Mouse (Mus musculus) kidney, adult 2 months (tissue): ENCODE data around the gene Dbh.

Experiments
- CTCF ChIP-seq: fragments of 200-500 bp; conservative IDR thresholded peaks from 2 replicates; pipeline ENCODE4 v1.5.1; 2011; ENCODE audit warnings: low read depth, mild to moderate bottlenecking, control low read depth, low read length, moderate library complexity, mixed read lengths; ENCODE audit not compliant: insufficient read depth, insufficient read length
- POLR2A ChIP-seq: fragments of 200-500 bp; IDR thresholded peaks from one replicate; pipeline ENCODE4 v1.6.1; 2011; ENCODE audit warnings: low read depth, low read length, control low read depth

DNA sequence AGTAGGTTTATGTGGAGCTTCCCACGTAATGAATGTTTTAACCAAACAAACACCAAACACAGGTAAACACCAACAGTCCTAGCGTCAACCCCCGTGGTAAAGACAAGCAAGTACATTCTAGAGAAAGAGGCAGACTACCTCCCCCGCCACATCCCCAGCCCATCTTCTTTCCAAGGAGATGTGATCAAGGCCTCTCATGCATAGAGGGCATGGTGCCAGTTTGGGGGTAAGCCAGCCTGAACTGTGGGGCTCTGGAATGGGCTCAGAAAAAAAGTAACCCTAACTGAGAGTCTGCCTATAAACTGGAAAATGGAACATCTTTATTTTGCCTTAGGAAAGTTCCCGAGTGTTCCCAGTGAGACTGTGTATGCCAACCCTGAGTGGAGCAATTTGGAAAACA, 29.1 kb upstream of the Dbh start:
- TF ChIP-seq CTCF (no peak), POLR2A (no peak)
